8 mouse cellular contexts compared by ENCODE assay signal in the genomic region with DNA sequence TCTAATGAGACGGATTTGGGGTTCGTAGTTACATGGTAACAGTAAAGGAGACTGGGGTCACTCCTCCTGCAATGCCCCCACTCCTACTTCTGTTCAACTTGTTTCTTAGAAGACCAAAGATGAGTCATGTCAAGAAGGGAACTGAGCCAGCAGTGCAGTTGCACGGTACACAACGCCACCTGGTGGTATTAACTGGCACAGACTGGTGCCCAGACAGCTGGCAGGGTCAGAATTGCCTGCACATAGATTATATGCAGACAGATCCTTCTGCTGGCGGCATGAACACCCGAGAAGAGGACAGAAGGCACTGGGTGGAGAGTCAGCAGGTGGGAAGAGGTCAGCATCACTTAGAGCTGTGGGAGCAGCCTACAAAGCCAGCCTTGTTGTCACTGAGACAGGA.
DNase-seq lines count a peak whose midpoint lies in the region; ATAC-seq and TF ChIP-seq lines count a peak whose summit lies in the region.

No protein-coding gene starts in this region.

- no peak overlapping the region for H3K4me3 ChIP-seq in liver, adult 2 months (ENCODE audit: insufficient read depth, low read depth, low read length)
- no peak overlapping the region for H3K4me3 ChIP-seq in liver, embryonic 11.5 days (ENCODE audit: low read depth, low read length)
- no peak overlapping the region for H3K4me3 ChIP-seq in bone marrow macrophage, adult 2 months (ENCODE audit: insufficient read depth, low read length)
- H3K4me3 ChIP-seq in forebrain, embryonic 12.5 days (replicated peaks), result no peak overlapping the region
- H3K4me3 ChIP-seq in midbrain, embryonic 15.5 days, result no peak overlapping the region

- H3K9ac ChIP-seq in liver, adult 2 months (ENCODE audit: low read depth, low read length), result no peak overlapping the region
- no peak overlapping the region for H3K9ac ChIP-seq in liver, embryonic 11.5 days (ENCODE audit: low read depth, low read length)
- no peak overlapping the region for H3K9ac ChIP-seq in forebrain, embryonic 12.5 days
- no peak overlapping the region for H3K9ac ChIP-seq in midbrain, embryonic 15.5 days

- no peaks in the 10 kb centered on the region for H3K79me2 ChIP-seq in liver, adult 2 months (ENCODE audit: control insufficient read depth, insufficient read depth, low read length)

- intact Hi-C loops in left cerebral cortex, postnatal 14 days (cut with DNase I), result loop anchor here (5.0 kb wide), 2 partner anchors 233 to 237 kb away; no protein-coding TSS in a partner anchor

- TF ChIP-seq POLR2A in liver, adult 2 months (IDR thresholded peaks at IDR 0.05; ENCODE audit: extremely low read depth, insufficient read depth, low read length), result no peak
- no peak for TF ChIP-seq POLR2A in bone marrow macrophage, adult 2 months (IDR thresholded peaks at IDR 0.05; ENCODE audit: borderline replicate concordance, low read depth, low read length)

- no peak for ATAC-seq in liver, embryonic 11.5 days (replicated peaks; ENCODE audit: low FRiP score)
- ATAC-seq in forebrain, embryonic 12.5 days (ENCODE audit: low FRiP score), result no peak; the same call in 1 of the 2 replicates
- 0 out of 2 replicates have a peak, but pooled peaks have one; percentile 19 for ATAC-seq in midbrain, embryonic 15.5 days (replicated peaks)

- peak; percentile 62 for DNase-seq in liver, adult 2 months (ENCODE audit: extremely low read depth, low read depth, low spot score)
- no peak for DNase-seq in liver, embryonic 11.5 days (ENCODE audit: low spot score)
- peak; percentile 82 for DNase-seq in heart, postnatal 4 days
- peak; percentile 76 to 80 for DNase-seq in left cerebral cortex, postnatal 14 days (ENCODE audit: low spot score in 2 of 2)
- peak; percentile 31 for DNase-seq in splenic B cell, adult 2 months (ENCODE audit: low read depth, low spot score)

- no peaks in the 10 kb centered on the region for H3K9me3 ChIP-seq in liver, embryonic 11.5 days (ENCODE audit: control insufficient read depth, low read length)
- H3K9me3 ChIP-seq in forebrain, embryonic 12.5 days, result no peaks in the 10 kb centered on the region
- no peaks in the 10 kb centered on the region for H3K9me3 ChIP-seq in midbrain, embryonic 15.5 days

- no peaks in the 10 kb centered on the region for H3K27me3 ChIP-seq in liver, adult 2 months (ENCODE audit: control insufficient read depth, insufficient read depth, low read length)
- H3K27me3 ChIP-seq in liver, embryonic 11.5 days (replicated peaks; ENCODE audit: control insufficient read depth, insufficient read depth, low read length), result peaks cover 21% of the 10 kb centered on the region
- peaks cover 13% of the 10 kb centered on the region for H3K27me3 ChIP-seq in forebrain, embryonic 12.5 days
- no peaks in the 10 kb centered on the region for H3K27me3 ChIP-seq in midbrain, embryonic 15.5 days (replicated peaks)
- H3K27me3 ChIP-seq in splenic B cell, adult 2 months (ENCODE audit: control insufficient read depth, insufficient read depth, low read length, poor library complexity, severe bottlenecking), result no peaks in the 10 kb centered on the region

- no peak overlapping the region for H3K27ac ChIP-seq in liver, adult 2 months (replicated peaks; ENCODE audit: insufficient read depth, low read depth, low read length)
- no peak overlapping the region for H3K27ac ChIP-seq in liver, embryonic 11.5 days (ENCODE audit: low read depth, low read length)
- H3K27ac ChIP-seq in bone marrow macrophage, adult 2 months (ENCODE audit: insufficient read depth, low read depth, low read length), result no peak overlapping the region
- H3K27ac ChIP-seq in forebrain, embryonic 12.5 days, result no peak overlapping the region
- H3K27ac ChIP-seq in midbrain, embryonic 15.5 days, result no peak overlapping the region

- peak; percentile 97 for TF ChIP-seq CTCF in liver, adult 2 months (IDR thresholded peaks at IDR 0.05; ENCODE audit: low read depth, low read length)
- TF ChIP-seq CTCF in bone marrow macrophage, adult 2 months (IDR thresholded peaks at IDR 0.05; ENCODE audit: low read depth, low read length), result peak; percentile 40; the same call in 1 of the 2 replicates

- no peaks in the 10 kb centered on the region for H3K36me3 ChIP-seq in liver, adult 2 months (ENCODE audit: control insufficient read depth, insufficient read depth, low read length)
- H3K36me3 ChIP-seq in liver, embryonic 11.5 days (ENCODE audit: control insufficient read depth, insufficient read depth, low read length), result no peaks in the 10 kb centered on the region
- H3K36me3 ChIP-seq in forebrain, embryonic 12.5 days (replicated peaks), result no peaks in the 10 kb centered on the region
- no peaks in the 10 kb centered on the region for H3K36me3 ChIP-seq in midbrain, embryonic 15.5 days (replicated peaks)
- no peaks in the 10 kb centered on the region for H3K36me3 ChIP-seq in splenic B cell, adult 2 months (ENCODE audit: control insufficient read depth, insufficient read depth, low read length, poor library complexity, severe bottlenecking)

- no peak overlapping the region for H3K4me2 ChIP-seq in liver, embryonic 11.5 days
- peak overlapping the region; percentile 48; the same call in 1 of the 2 replicates for H3K4me2 ChIP-seq in forebrain, embryonic 12.5 days
- no peak overlapping the region for H3K4me2 ChIP-seq in midbrain, embryonic 15.5 days

- WGBS in liver, adult 2 months, result 11% methylated on average over 6 of the region's 6 CpGs
- 18% methylated on average over 6 of the region's 6 CpGs for WGBS in liver, embryonic 11.5 days
- WGBS in forebrain, embryonic 12.5 days, result 15% methylated on average over 6 of the region's 6 CpGs
- WGBS in midbrain, embryonic 15.5 days, result 14% methylated on average over 6 of the region's 6 CpGs

- H3K4me1 ChIP-seq in liver, adult 2 months (ENCODE audit: control insufficient read depth, insufficient read depth, low read length), result no peaks in the 10 kb centered on the region
- no peaks in the 10 kb centered on the region for H3K4me1 ChIP-seq in liver, embryonic 11.5 days (replicated peaks; ENCODE audit: control insufficient read depth, insufficient read depth, low read length)
- H3K4me1 ChIP-seq in bone marrow macrophage, adult 2 months (ENCODE audit: control insufficient read depth, insufficient read depth, low read length), result no peaks in the 10 kb centered on the region
- peaks cover 70% of the 10 kb centered on the region for H3K4me1 ChIP-seq in forebrain, embryonic 12.5 days
- peaks cover 46% of the 10 kb centered on the region for H3K4me1 ChIP-seq in midbrain, embryonic 15.5 days
